Mouse (Mus musculus): ENCODE measurements around the gene Olfr371.

Olfr371 gene

GRCm38 (mm10) chr8:85225688-85226087, at the start of gene Olfr371:
TSS of gene Olfr371 (plus strand) at chr8:85225988.
- no peak for DNase-seq

- no peak for DNase-seq
Measured at GRCm38 (mm10) chr8:85192346-85192745, 33.4 kb upstream of the Olfr371 start.

- no peak for DNase-seq
Measured at GRCm38 (mm10) chr8:85220220-85220619, 5.6 kb upstream of the Olfr371 start.

- no peak for DNase-seq
Measured at GRCm38 (mm10) chr8:85220992-85221391, 4.8 kb upstream of the Olfr371 start.

GRCm38 (mm10) chr8:85227297-85227696, 1.5 kb downstream of the Olfr371 start:
- no peak for DNase-seq

All from cerebellum, adult 18-20 months (tissue).